Mouse (Mus musculus): ENCODE data around the gene Cap2. TPM values are rescaled to one million over a fixed set of nuclear protein-coding genes. Genes with fewer than 3 reads are reported as not detected.

Cap2 gene
- polyA plus RNA-seq, 1 experiment from 2014 or later, result 4.3 TPM

DNA sequence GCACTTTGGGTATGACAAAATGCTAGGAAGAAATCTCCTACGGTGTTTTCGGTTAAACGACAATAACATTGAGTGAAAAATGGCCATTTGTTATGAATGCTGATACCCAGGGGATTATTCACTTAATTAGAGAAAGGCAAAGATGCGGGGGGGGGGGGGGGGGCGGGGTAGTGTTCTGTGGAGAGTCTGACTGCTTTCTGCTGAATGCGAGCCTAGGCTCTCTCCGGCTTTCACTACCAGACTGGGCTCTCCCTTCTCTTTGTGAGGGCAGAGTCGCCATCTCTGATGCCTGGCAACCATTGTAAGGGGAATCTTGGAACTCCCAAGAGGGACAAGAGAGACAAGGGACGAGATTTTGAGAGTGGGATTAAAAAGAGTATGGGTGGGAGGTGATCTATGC is 43.4 kb downstream of the Cap2 start:
- Histone ChIP-seq H3K4me2 (0 out of 2 replicates have a peak overlapping the region, but pooled peaks have one; percentile 20), H3K27me3 (no peaks in the 10 kb centered on the region)
- no peak for ATAC-seq (ENCODE audit: low read depth)

DNA sequence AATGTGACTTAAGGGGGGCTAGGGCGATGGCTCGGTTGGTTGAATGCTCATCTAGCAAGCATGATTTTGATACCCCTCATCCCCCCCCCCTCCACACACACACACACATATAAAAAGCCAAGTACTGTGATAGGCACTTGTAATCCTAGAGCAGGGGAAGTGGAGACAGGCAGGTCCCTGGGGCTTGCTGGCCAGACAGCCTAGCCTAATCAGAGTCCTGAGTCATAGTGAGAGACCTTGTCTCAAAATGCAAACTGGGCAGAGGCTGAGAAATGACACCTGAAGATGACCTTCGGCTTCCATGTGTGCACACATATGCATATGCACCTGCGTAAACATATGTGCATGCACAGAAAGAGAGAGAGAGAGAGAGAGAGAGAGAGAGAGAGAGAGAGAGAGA is 45.2 kb downstream of the Cap2 start:
- Histone ChIP-seq H3K9me3 (no peaks in the 10 kb centered on the region), H3K9ac (no peak overlapping the region), H3K4me2 (no peak overlapping the region), H3K36me3 (no peaks in the 10 kb centered on the region), H3K27me3 (no peaks in the 10 kb centered on the region), H3K4me3 (no peak overlapping the region), H3K4me1 (replicated peaks) (peaks cover 44% of the 10 kb centered on the region), H3K27ac (replicated peaks) (no peak overlapping the region)
- WGBS, result 82% methylated on average over 4 of the region's 4 CpGs
- no peak for ATAC-seq (ENCODE audit: low read depth)

More for the DNA sequence above, 43.4 kb downstream of the Cap2 start:
- Histone ChIP-seq H3K4me3 (no peak overlapping the region), H3K9ac (no peak overlapping the region), H3K4me1 (replicated peaks) (peaks cover 47% of the 10 kb centered on the region), H3K36me3 (no peaks in the 10 kb centered on the region), H3K9me3 (no peaks in the 10 kb centered on the region), H3K27ac (replicated peaks) (no peak overlapping the region)
- 18% methylated on average over 9 of the region's 9 CpGs for WGBS

GRCm38 (mm10) chr13:46547253-46547652 is 45.6 kb downstream of the Cap2 start:
- 7% methylated on average over 1 of the region's 1 CpGs for WGBS
- Histone ChIP-seq H3K9me3 (no peaks in the 10 kb centered on the region), H3K36me3 (no peaks in the 10 kb centered on the region), H3K27me3 (no peaks in the 10 kb centered on the region), H3K4me3 (no peak overlapping the region), H3K27ac (replicated peaks) (no peak overlapping the region), H3K4me1 (replicated peaks) (peaks cover 43% of the 10 kb centered on the region), H3K9ac (no peak overlapping the region), H3K4me2 (no peak overlapping the region)
- no peak for ATAC-seq (ENCODE audit: low read depth)

DNA sequence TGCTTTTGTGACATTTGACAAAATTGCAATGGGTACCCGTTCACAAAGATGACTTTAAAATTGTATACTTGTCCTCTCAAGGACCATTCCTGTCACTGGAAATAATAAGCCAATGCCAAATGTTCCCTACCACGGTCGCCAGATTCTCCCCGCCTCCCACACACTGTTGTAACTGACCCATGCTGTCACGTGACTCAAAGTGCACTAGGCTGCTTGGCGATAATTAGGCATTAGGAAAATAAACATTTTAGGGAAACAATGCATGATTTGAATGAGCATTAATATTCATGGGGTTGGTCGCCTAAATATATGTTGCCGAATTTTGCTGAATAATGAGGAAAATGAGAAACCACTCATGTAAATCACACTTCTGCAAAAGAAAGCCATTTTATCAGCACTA is 46.5 kb downstream of the Cap2 start:
- no peaks in the 10 kb centered on the region for H3K9me3 ChIP-seq
- no peaks in the 10 kb centered on the region for H3K27me3 ChIP-seq
- no peak for ATAC-seq (ENCODE audit: low read depth)
- H3K4me3 ChIP-seq, result no peak overlapping the region
- peak overlapping the region; percentile 39; the same call in 1 of the 2 replicates for H3K27ac ChIP-seq (replicated peaks)
- no peaks in the 10 kb centered on the region for H3K36me3 ChIP-seq
- no peak overlapping the region for H3K4me2 ChIP-seq
- 58% methylated on average over 8 of the region's 8 CpGs for WGBS
- H3K4me1 ChIP-seq (replicated peaks), result peaks cover 43% of the 10 kb centered on the region
- no peak overlapping the region for H3K9ac ChIP-seq

GRCm38 (mm10) chr13:46548600-46549179 is 47.0 kb downstream of the Cap2 start:
- peaks cover 39% of the 10 kb centered on the region for H3K4me1 ChIP-seq (replicated peaks)
- WGBS, result 56% methylated on average over 5 of the region's 5 CpGs
- H3K4me2 ChIP-seq, result no peak overlapping the region
- no peaks in the 10 kb centered on the region for H3K36me3 ChIP-seq
- peak; percentile 48 for ATAC-seq (ENCODE audit: low read depth)
- H3K27me3 ChIP-seq, result no peaks in the 10 kb centered on the region
- H3K27ac ChIP-seq (replicated peaks), result peak overlapping the region; percentile 39
- no peak overlapping the region for H3K4me3 ChIP-seq
- no peaks in the 10 kb centered on the region for H3K9me3 ChIP-seq
- H3K9ac ChIP-seq, result no peak overlapping the region

GRCm38 (mm10) chr13:46550627-46551026 is 49.0 kb downstream of the Cap2 start:
- H3K9ac ChIP-seq, result no peak overlapping the region
- WGBS, result 94% methylated on average over 10 of the region's 10 CpGs
- ATAC-seq (ENCODE audit: low read depth), result no peak
- no peak overlapping the region for H3K27ac ChIP-seq (replicated peaks)
- no peaks in the 10 kb centered on the region for H3K9me3 ChIP-seq
- H3K36me3 ChIP-seq, result no peaks in the 10 kb centered on the region
- H3K4me3 ChIP-seq, result no peak overlapping the region
- H3K4me2 ChIP-seq, result no peak overlapping the region
- no peaks in the 10 kb centered on the region for H3K27me3 ChIP-seq
- H3K4me1 ChIP-seq (replicated peaks), result peaks cover 37% of the 10 kb centered on the region

- ATAC-seq (ENCODE audit: low read depth), result 0 out of 2 replicates have a peak, but pooled peaks have one; percentile 47
- Histone ChIP-seq H3K9ac (no peak overlapping the region), H3K4me3 (no peak overlapping the region), H3K9me3 (no peaks in the 10 kb centered on the region; the same call in 1 of the 2 replicates), H3K4me2 (peak overlapping the region; percentile 9; the same call in 1 of the 2 replicates), H3K36me3 (no peaks in the 10 kb centered on the region), H3K4me1 (replicated peaks) (peaks cover 14% of the 10 kb centered on the region), H3K27me3 (no peaks in the 10 kb centered on the region), H3K27ac (replicated peaks) (no peak overlapping the region; the same call in 1 of the 2 replicates)
- WGBS, result 41% methylated on average over 9 of the region's 9 CpGs
These were observed 53.1 kb downstream of the Cap2 start for GRCm38 (mm10) chr13:46554736-46555135.

DNA sequence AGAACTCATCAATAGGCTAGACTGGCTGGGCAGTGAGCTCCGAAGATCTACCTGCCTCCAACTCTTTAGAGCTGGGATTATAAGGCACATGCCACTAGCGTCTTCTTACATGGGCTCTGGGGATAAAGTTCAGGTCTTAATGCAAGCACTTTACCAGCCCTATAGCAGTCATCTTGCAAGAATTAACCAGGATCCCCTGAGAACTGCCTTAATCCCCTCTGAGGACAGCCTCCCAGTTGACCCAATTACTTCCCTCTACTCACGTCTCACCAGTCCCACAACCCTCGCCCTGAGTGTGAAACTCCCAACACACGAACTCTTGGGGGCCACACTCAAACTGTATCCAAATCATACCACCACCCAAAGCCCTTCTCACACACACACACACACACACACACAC is 64.3 kb downstream of the Cap2 start:
- H3K27ac ChIP-seq (replicated peaks), result no peak overlapping the region
- no peak overlapping the region for H3K9ac ChIP-seq
- no peak overlapping the region for H3K4me3 ChIP-seq
- no peak overlapping the region for H3K4me2 ChIP-seq
- no peaks in the 10 kb centered on the region for H3K36me3 ChIP-seq
- H3K27me3 ChIP-seq, result no peaks in the 10 kb centered on the region
- H3K9me3 ChIP-seq, result no peaks in the 10 kb centered on the region
- peaks cover 2% of the 10 kb centered on the region for H3K4me1 ChIP-seq (replicated peaks)
- 86% methylated on average over 5 of the region's 5 CpGs for WGBS
- ATAC-seq (ENCODE audit: low read depth), result no peak

GRCm38 (mm10) chr13:46569469-46569868 is 67.8 kb downstream of the Cap2 start:
- Histone ChIP-seq H3K9ac (no peak overlapping the region), H3K4me2 (no peak overlapping the region), H3K4me3 (no peak overlapping the region), H3K9me3 (no peaks in the 10 kb centered on the region), H3K27ac (replicated peaks) (no peak overlapping the region), H3K27me3 (no peaks in the 10 kb centered on the region), H3K36me3 (no peaks in the 10 kb centered on the region), H3K4me1 (replicated peaks) (peaks cover 23% of the 10 kb centered on the region)
- 86% methylated on average over 8 of the region's 8 CpGs for WGBS
- no peak for ATAC-seq (ENCODE audit: low read depth)

- H3K4me3 ChIP-seq, result 0 out of 2 replicates have a peak overlapping the region, but pooled peaks have one; percentile 3
- H3K9me3 ChIP-seq, result no peaks in the 10 kb centered on the region
- peak overlapping the region; percentile 44 for H3K4me2 ChIP-seq
- H3K27ac ChIP-seq (replicated peaks), result peak overlapping the region; percentile 52
- WGBS, result 19% methylated on average over 12 of the region's 12 CpGs
- 0 out of 2 replicates have a peak, but pooled peaks have one; percentile 62 for ATAC-seq (ENCODE audit: low read depth)
- no peaks in the 10 kb centered on the region for H3K27me3 ChIP-seq
- peak overlapping the region; percentile 48 for H3K9ac ChIP-seq
- peaks cover 28% of the 10 kb centered on the region for H3K4me1 ChIP-seq (replicated peaks)
- no peaks in the 10 kb centered on the region for H3K36me3 ChIP-seq
These were observed 69.5 kb downstream of the Cap2 start for GRCm38 (mm10) chr13:46571141-46571592.

- ATAC-seq (ENCODE audit: low read depth), result peak; percentile 19; the same call in 1 of the 2 replicates
- Histone ChIP-seq H3K27ac (replicated peaks) (no peak overlapping the region), H3K36me3 (no peaks in the 10 kb centered on the region), H3K4me2 (peak overlapping the region; percentile 11; the same call in 1 of the 2 replicates), H3K4me1 (replicated peaks) (peaks cover 28% of the 10 kb centered on the region), H3K4me3 (no peak overlapping the region), H3K27me3 (no peaks in the 10 kb centered on the region), H3K9ac (no peak overlapping the region), H3K9me3 (no peaks in the 10 kb centered on the region)
- 59% methylated on average over 11 of the region's 11 CpGs for WGBS
These were observed 70.5 kb downstream of the Cap2 start for GRCm38 (mm10) chr13:46571961-46572647.

DNA sequence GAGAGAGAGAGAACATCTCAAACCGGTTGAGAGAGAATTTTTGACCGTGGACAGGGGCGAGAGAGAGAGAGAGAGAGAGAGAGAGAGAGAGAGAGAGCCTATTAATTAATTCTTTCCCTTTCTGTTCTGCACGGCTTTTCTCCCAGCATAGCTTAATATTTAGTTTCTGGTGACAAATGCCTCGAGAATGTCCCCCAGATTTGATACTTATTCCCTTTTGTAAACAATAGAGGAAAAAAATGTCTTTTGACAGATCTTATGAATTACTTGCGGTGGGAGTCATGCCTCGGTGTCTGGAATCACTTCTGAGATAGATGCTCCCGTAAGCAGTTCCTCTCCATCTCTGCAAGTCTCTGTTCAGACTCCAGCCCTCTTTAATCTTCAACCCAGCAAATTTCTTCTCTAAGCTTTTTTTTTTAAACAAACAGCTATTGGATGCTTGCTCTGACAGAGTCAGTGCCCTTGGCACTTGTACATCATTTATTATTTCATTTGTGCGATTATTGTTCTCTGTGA is 71.1 kb downstream of the Cap2 start:
- H3K4me3 ChIP-seq, result no peak overlapping the region

More for the DNA sequence above, 71.1 kb downstream of the Cap2 start:
- H3K4me1 ChIP-seq (replicated peaks), result peaks cover 28% of the 10 kb centered on the region
- 55% methylated on average over 9 of the region's 9 CpGs for WGBS
- H3K9me3 ChIP-seq, result no peaks in the 10 kb centered on the region
- H3K36me3 ChIP-seq, result no peaks in the 10 kb centered on the region
- no peak overlapping the region for H3K9ac ChIP-seq
- H3K4me2 ChIP-seq, result no peak overlapping the region
- ATAC-seq (ENCODE audit: low read depth), result no peak
- H3K27me3 ChIP-seq, result no peaks in the 10 kb centered on the region
- no peak overlapping the region for H3K27ac ChIP-seq (replicated peaks)

All from neural tube, embryonic 13.5 days (tissue).